Mouse (Mus musculus) 3T3-L1 (cell line): ENCODE data around the gene Gm42715.
"Not testable (repeated sequence)": the region's sequence is repeated elsewhere in the genome, so short reads cannot be mapped to it uniquely, and the experiment has no call there.

Experiments
- DNase-seq: peaks from one replicate; pipeline ENCODE4 v3.0.0-alpha.2; 2015; ENCODE audit warnings: low read depth, low spot score

Gm42715 gene

DNA sequence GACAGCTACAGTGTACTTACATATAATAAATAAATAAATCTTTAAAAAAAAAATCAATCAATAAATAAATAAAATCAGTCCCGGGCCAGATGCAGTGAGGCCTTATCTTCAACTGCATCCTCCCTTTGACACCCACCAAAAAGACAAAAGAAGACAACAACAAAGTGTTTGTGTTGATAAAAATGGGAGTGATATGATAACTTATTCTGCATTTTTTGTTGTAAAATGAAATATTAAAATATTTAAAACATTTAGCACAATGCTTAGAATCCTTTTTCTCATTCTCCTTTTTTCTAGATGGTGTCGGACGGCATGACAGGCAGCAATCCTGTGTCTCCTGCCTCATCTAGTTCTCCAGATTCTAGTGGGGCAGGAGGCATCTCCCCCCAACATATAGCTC, at the start of gene Gm42715:
Gene Gm42715, plus strand, starts transcription at position 301 of the 400 bp plus-strand sequence.
- DNase-seq: no peak

DNA sequence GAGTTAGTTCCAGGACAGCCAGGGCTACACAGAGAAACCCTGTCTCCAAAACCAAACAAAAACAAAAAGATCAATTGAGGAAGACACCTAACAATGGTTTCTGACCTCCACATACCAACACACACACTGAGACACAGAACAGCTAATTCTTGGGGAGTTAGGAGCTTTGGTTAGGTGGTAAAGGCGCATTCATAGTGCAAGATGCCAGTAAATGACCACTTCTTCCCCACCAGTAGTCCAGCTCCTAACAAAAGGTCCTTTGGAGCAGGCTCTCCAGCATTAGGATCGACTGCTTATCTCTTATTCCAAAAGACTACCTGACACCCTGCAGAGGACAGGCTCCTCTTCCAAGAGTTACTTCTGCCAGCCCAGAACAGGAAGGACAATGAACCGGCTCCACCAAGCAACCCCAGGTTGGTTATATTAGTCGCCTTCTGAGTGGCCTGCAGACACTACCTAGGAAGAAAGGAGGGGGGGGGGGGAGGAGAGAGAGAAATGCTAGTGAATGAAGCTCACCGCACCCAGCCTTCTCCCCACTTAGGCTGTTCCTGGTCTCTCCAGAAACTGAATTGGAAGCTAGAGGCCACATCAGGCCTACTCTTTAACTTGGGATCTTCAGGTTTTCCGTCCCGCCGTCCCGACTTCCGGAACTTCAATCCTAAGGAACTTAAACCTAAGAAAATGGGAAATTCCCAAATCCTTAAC, 49.2 kb upstream of the Gm42715 start:
- DNase-seq: no peak

DNA sequence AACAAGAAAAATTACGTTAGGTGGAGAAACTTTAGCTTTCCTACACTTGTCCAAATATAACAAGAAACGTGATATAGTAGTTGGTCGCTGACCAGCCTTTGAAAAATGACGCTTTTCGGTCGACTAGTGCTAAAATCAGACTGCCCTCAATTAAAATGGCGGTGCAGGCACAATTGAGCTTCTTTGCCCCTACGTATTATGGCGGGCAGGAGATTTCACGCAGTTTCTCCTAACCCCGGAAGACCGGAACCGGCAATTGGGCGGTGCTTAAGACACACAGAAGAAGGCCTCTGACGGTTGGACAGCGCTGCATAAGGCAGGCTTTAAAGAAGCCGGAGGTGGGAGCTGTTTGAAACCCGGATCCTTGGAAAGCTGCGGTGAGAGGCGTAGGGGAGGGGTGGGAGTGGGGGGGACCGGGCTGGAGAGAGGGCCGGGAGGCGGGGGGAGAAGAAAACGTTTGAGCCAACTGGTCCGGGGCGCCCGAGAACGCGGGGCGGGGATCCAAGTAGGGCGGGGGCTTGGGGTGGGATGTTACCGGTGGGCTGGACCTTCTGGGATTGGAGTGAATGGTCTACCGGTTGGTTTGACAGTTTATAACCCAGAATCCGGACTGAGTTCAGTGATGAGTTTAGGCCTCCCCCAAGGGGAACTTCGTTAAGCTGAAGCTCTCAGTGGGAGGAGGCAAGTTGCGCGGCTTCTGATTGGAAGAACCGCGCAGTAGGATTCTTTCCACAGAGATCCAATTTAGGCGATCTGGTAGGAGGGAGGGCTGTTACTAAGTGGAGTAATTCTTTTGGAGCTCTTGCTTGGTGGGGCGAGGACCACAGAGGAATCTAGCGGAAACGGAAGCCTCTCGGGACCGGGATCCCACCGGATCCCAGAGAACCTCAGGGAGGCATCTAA, 48.4 kb upstream of the Gm42715 start:
- DNase-seq: peak; percentile 98

DNA sequence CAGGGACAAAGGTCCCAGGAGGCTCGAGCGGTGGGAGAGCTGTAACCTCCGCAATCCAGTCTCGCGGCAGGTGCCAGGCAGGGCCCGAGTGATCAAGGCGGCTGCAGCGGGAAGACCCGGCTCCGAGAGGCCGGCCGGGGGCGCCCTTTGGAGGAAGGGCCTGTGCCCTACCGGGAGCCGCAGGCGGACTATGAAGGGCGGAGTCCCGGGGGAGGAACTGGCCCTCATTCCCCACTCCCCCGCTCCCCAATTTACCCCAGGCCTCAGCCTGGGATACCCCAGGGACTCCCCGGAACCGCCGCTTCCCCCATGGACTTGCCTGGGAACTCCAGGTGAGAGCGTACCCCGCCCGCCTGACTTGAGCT, 47.8 kb upstream of the Gm42715 start:
- DNase-seq: no peak

DNA sequence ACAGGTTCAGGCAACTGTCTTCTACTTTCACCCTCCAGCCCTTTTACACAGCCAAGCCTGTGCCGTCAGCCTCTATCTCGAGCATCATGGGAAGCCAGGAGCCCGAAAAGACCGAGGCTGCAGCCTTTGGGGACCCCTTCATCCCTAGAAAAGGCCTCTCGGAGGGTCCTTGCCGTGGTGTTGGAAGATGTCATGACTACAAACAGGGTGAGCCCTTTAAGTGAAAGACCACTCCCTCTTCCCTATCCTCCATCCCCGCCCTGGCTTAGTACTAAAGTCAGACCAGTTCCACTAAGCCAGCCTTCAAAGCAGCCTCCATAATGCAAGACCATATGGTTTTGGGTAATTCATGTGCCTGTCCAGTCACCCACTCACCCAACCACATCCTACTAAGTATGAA, 47.3 kb upstream of the Gm42715 start:
- DNase-seq: peak; percentile 40

DNA sequence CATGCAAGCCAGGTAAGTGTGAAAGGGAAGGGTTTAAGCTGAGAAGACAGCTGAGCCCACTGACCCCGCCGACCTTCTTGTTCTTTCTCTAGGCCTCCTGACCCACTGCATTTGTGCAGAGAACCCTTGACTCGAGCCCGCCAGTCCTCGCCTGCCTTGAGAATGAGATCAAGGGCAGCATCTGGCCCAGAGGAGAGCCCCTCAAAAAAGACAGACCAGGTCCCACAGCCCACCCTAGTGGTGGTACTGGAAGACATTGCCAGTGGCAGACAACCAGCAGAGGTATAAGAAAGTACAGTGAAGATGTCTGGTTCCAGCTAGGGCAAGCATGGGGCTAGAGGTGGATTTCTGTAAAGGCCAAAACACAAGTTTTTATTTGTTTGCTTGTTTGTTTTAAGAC, 45.7 kb upstream of the Gm42715 start:
- no peak for DNase-seq

DNA sequence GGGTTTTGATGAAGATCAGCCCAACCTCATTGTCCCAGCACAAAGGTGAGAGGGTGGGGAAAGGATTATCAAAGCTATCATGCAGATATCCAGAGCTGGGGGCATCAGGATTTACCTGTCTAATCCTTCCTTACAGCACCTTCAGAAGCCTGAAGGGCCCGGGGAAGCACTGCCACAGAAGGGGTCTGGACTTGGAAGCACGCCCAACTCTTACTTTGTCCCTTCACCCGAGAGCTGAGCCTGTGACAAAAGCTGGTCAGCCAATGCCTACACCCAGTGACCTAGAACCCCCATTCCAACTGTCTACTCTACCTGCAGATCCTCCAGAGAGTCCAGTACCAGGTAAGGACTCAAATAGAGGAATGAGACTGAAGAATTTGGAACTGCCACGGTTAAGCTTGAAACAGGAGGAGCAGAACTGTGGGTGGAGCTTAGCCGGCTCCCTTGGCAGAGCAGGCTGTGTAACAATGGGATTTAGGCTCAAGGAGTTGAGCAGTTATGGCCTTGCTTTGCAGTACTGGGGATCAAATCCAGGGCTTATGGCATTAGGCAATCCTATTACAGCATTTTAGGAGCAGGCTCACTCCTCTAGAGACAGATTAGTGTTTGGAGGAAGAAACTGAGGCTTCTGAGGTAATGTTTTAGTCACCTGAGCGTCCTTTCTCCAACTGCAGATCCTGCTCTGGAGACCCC, 44.9 kb upstream of the Gm42715 start:
- no peak for DNase-seq

DNA sequence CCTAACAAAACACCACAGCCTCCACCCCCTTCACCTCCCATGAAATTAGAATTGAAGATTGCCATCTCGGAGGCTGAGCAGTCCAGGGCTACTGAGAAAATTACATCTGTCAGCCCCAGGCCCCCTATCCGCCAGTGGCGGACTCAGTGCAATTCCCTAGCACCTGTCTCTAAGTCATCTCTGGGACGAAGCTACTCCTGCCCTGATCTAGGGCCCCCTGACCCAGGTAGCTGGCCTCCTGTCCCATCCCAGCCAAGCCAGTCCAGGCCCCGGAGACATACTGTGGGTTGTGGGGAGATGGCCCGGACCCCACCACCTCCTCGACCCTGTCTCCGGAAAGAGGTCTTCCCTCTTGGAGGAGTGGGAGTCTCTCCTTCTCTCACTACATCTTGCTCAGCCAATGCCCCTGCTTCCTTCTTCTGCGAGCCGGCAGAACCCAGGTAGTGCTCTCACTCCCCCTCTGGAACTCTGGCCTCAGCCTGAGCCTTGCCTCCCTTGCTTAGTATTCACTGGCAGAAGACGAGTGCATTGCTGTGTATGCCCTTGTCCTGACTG, 44.1 kb upstream of the Gm42715 start:
- no peak for DNase-seq

DNA sequence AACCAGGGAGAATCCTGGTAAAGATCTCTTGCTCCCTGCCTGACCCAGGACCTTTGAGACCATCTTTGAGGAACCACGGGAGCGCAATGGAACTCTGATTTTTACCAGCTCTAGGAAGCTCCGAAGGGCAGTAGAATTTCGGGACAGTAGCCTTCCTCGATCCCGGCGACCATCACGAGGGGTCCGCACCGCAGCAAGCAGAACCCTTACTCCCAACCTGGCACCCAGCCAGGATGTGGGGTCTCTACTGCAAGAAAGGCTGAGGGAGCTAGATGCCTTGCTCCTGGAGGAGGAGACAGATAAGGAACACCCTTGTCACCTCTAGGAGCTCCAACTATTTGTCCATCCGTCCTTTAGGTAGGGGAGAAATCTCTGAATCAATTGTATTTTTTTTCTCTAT, 43.0 kb upstream of the Gm42715 start:
- DNase-seq: no peak

DNA sequence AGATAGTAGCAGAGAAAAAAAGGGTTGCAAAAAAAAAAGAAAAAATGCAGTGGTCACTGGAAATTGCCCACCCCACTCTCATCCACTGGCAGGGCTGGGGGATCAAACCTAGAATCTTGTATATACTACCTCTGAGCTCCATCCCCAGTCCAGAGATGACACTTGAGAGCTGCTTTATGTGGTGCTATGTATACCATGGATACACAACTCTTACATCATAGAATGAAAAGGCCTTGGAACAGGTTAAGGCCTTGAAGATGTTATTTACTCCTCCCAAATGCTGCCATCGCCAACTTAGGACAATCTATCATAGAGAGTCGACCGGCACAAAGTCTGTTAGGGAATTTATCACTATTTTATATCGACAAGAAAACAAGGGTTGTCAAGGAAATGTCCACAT, 42.5 kb upstream of the Gm42715 start:
- no peak for DNase-seq

DNA sequence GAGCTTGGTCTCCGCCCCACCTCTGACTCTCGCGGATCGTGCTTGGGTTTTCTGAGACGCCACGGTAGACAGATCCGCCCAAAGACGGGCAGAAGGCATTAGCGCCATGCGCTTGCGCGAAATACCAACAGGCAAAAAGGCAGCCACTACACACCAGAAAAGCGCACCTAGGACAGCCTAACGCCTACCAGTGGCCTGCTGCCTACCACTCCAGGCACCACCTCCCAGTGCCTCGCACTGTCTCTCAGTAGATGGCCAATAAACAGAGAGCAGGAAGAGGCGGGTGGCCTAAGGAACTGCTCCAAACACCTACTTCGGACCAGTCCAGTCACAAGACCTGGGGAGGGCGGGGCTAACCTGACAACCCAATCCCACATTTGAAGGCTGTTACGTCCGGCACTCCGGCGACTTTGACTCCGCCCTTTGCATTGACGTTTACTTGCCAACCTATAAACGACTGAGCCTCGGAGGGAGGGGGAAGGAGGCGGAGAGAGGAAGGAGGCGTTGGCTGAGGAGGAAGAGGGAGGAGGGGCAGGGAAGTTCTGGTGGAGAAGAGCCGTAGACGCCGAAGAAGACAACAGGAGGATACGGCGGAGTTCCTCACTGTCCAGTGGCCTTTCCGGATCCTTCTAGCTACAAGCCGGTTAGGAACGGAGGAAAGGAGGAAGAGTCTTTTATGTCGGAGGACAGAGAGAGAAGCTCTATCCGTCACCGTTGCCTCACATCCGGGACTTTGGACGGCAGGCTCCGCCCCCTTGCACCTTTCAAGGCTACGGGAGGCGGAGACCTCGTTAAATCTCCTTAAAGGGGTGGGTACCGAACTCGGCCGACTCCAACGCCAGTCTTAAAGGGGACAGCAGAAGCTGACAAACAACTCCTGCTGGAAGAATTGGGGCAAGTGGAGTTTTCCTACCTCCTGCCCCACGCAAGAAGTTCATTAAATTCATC, 41.4 kb upstream of the Gm42715 start:
- DNase-seq: peak; percentile 100

DNA sequence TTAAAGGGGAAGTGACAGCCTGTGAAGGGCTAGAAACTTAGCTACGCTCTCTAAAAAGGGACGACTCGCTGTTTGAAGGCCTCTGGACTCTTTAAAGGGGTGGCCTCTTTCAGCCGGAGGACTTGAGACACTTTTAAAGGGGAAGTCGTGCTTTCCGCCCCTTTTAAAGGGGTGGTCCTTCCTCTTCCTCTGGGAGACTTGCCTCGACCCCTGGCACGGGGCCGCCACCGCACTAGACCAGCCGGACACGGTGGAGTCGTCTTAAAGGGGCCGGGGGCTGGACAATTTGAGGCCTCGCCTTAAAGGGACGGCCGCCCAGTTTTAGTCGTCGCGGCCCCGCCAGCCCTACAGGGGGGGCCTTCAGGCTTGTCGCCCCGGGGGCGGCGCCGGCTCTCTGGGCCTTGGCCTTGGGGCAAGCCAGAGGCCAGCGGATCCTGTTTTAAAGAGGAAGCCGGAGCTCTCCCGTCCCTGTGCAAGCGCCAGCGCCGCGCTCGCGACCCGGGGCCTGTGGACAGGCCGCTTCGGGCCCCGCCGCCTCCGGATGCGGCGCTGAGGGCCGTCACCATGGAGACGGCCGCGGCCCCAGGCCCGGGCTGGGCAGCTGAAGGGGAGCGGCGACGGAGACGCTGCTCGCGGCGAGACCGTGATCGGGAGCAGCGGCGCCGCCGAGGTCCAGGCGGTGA, 40.6 kb upstream of the Gm42715 start, which contains the start of gene Fbrs:
Gene Fbrs, plus strand, starts transcription at position 565 of the 683 bp plus-strand sequence.
- DNase-seq: peak; percentile 90

DNA sequence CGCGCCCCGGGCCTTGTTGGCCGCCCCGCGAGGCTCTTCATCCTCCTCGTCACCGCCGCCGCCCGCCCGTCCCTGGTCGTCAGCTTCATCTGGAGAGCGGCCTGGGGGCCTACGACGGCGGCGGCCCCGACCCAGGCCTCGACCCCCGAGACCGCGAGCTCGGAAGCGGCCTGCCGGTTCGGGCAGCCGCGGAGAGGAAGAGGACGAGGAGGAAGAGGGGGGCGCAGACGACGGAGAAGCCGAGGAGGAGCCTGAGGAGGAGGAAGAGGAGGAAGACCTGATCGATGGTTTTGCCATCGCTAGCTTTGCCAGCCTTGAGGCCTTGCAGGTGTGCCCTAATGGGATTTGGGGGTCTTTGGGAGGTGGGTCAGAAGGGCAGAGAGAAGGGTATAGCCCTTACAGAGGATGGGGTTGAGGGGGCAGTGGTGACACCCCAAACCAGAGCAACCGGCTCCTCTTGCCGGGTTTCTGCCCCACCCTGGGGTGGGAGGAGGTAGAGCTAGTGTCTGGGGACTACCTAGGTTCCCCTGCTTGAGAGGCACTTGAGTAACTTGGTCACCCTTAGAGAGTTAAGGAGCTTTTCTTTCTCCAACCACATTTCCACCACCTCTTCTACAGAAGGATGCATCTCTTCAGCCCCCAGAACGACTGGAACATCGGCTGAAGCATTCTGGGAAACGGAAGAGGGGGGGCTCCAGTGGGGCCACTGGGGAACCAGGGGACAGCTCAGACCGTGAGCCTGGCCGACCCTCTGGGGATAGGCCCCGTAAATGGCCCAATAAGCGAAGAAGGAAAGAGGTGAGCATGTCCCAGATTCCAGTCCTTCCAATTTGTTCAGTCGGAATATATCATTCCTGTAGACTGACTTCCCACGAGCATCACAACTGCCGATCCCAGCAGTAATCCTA, 39.8 kb upstream of the Gm42715 start:
- peak; percentile 19 for DNase-seq

DNA sequence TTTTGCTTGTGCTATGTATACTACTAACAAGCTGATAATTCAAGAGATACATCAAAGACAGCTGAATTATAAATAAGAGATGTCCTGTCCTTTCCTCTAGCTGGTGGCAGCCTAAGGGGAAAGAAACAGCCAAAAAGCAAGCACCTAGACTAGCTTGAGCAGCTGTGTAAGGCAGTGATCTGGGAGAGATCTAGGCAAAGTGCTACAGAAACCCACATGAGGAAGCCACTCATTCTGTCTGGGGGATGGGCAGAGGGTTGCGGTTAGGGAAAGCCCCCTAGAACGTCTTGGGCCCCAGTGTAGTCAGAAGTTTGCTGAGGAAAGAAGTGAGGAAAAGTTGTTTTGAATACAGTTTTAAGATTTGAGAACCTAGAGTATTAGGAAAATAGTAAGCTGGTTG, 39.1 kb upstream of the Gm42715 start:
- peak; percentile 15 for DNase-seq

DNA sequence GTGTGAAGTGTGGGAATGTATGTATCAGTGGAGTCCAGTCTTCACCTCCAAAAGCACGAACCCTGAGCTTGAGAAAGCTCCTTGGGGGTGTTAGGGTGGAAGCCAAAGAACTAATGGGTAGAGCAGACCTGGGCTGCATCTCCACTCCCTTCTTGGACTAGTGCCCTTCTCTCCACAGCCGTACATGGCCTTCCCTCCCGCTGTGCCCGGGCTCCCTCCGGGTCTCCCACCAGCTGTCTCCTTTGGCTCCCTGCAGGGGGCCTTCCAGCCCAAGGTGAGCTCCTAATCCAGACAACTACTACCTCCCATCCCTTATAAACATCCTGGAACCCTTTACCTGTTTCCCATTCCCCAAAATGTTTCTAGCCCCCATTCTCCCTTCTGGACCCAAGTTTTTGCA, 34.0 kb upstream of the Gm42715 start:
- no peak for DNase-seq

DNA sequence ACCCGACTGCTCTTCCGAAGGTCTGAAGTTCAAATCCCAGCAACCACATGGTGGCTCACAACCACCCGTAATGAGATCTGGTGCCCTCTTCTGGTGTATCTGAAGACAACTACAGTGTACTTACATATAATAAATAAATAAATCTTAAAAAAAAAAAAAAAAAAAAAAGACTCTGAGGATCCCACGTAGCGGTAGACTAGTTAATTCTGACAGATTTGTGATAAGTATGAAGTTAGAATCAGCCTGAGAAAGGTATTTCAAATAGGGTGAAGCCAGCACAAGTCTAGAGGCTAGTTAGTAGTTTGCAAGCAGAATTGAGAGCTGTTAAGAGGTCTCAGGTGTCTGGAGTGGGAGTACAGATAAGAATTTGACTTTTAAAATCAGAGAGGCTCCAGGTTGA, 31.0 kb upstream of the Gm42715 start:
- not testable (repeated sequence) for DNase-seq

DNA sequence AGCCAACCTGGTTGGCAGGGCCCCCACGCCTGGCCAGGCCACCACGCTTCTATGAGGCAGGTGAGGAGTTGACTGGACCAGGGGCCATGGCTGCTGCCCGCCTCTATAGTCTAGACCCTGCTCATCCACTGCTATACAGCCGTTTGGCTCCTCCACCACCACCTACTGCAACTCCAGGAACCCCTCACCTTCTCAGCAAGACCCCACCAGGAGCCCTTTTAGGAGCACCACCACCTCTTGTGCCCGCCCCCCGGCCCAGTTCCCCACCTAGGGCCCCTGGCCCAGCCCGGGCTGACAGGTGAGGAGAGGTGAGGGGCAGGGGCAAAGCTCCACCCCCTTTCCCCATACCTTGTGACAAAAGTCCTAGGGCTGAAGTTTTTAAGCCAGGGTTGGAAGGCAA, 29.4 kb upstream of the Gm42715 start:
- no peak for DNase-seq

DNA sequence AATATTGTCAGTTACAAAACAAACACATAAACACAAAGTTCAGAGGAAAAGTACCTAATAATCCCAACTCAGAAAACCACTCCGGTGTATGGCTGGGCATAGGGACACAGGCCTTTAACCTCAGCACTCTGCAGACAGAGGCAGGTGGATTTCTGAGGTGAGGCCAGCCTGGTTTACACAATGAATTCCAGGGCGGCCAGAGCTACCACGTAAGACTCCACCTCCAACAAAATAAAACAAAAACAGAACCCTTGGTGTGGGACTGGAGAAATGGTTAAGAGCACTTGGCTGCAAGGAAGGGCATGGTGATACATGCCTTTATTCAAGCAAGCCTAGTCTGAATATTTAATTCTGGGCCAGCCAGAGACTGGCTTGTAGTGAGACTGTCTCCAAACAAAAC, 27.5 kb upstream of the Gm42715 start:
- DNase-seq: no peak

DNA sequence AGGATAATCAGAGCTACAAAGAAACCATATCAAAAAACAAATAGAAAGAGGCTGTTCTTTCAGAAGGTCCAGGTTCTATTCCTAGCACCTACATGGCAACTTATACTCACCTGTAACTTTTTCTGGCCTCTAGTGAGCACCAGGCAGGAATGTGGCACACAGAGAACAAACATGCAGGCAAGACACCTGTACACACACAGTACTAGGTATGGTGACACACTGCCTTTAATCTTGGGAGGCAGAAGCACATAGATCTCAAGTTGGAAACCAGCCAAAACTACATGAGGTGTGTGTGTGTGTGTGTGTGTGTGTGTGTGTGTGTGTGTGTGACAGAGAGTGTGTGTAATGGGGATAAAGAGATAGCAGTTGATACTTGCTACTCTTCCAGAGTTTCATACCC, 24.7 kb upstream of the Gm42715 start:
- DNase-seq: no peak
